Mouse (Mus musculus) liver, embryonic 15.5 days (tissue): ENCODE results near the gene Zfp618. TPM values are rescaled to one million over a fixed set of nuclear protein-coding genes. Genes with fewer than 3 reads are reported as not detected.
A peak's percentile ranks its signal among the peaks of the same experiment; 100 is the strongest.

Source experiments
- ATAC-seq: fragments of 200-750 bp; cut with Nextera tagmentation; 2 replicates; pipeline ENCODE4 v1.8.0; 2017; ENCODE audit warnings: moderate number of reproducible peaks, mild to moderate bottlenecking, moderate library complexity; ENCODE audit not compliant: insufficient read depth
- H3K27ac ChIP-seq: fragments of 300-500 bp; sonication (generic); replicated peaks from 2 replicates; pipeline ENCODE4 v1.5.1; 2015; ENCODE audit warnings: mild to moderate bottlenecking, inconsistent platforms
- H3K27me3 ChIP-seq: fragments of 300-500 bp; sonication (generic); 2 replicates; pipeline ENCODE4 v1.6.1; 2015; ENCODE audit warnings: mild to moderate bottlenecking, inconsistent platforms
- H3K36me3 ChIP-seq: fragments of 300-500 bp; sonication (generic); replicated peaks from 2 replicates; pipeline ENCODE4 v1.6.1; 2015; ENCODE audit warnings: moderate library complexity, mild to moderate bottlenecking, inconsistent platforms
- H3K4me1 ChIP-seq: fragments of 300-500 bp; sonication (generic); replicated peaks from 2 replicates; pipeline ENCODE4 v1.6.1; 2015; ENCODE audit warnings: inconsistent platforms
- H3K4me2 ChIP-seq: fragments of 300-500 bp; sonication (generic); 2 replicates; pipeline ENCODE4 v1.6.1; 2015; ENCODE audit warnings: moderate library complexity, mild to moderate bottlenecking, inconsistent platforms
- H3K4me3 ChIP-seq: fragments of 300-500 bp; sonication (generic); replicated peaks from 2 replicates; pipeline ENCODE4 v1.5.1; 2015; ENCODE audit warnings: mild to moderate bottlenecking, inconsistent platforms
- H3K9ac ChIP-seq: fragments of 300-500 bp; sonication (generic); 2 replicates; pipeline ENCODE4 v1.6.1; 2015; ENCODE audit warnings: moderate library complexity, mild to moderate bottlenecking, inconsistent platforms
- H3K9me3 ChIP-seq: fragments of 300-500 bp; sonication (generic); replicated peaks from 2 replicates; pipeline ENCODE4 v1.6.1; 2016; ENCODE audit warnings: inconsistent platforms
- WGBS: fragments of 180-500 bp; shearing (Covaris S2); methylation state at CpG from one replicate; pipeline ENCODE4 v1.1.7; 2015; ENCODE audit warnings: mixed read lengths; ENCODE audit not compliant: insufficient replicate concordance; 5-methylcytosine and 5-hydroxymethylcytosine counted together
- polyA plus RNA-seq: library from polyadenylated mRNA; unstranded; fragments of >200 nt; fragmentation: Nextera tagmentation; extraction: Ambion mirVana; gene quantifications from 2 replicates; pipeline ENCODE4 v1.2.1, GENCODE M21; 2015

The Zfp618 gene
- polyA plus RNA-seq, 1 experiment from 2014 or later = 4.3 TPM

GRCm38 (mm10) chr4:63010226-63010625, 44.9 kb downstream of the Zfp618 start:
- Histone ChIP-seq H3K36me3 (no peaks in the 10 kb centered on the region), H3K9me3 (no peaks in the 10 kb centered on the region), H3K4me3 (no peak overlapping the region), H3K4me1 (peaks cover 8% of the 10 kb centered on the region; the same call in 1 of the 2 replicates), H3K4me2 (no peak overlapping the region), H3K9ac (no peak overlapping the region), H3K27me3 (no peaks in the 10 kb centered on the region), H3K27ac (no peak overlapping the region)
- no peak for ATAC-seq
- WGBS = 63% methylated on average over 4 of the region's 4 CpGs

- Histone ChIP-seq H3K36me3 (no peaks in the 10 kb centered on the region), H3K27me3 (no peaks in the 10 kb centered on the region), H3K4me1 (peaks cover 10% of the 10 kb centered on the region; the same call in 1 of the 2 replicates), H3K4me3 (no peak overlapping the region), H3K27ac (no peak overlapping the region), H3K9me3 (no peaks in the 10 kb centered on the region), H3K9ac (no peak overlapping the region), H3K4me2 (no peak overlapping the region)
- no peak for ATAC-seq
- 70% methylated on average over 10 of the region's 10 CpGs for WGBS
Measured at GRCm38 (mm10) chr4:63018616-63019015, 53.2 kb downstream of the Zfp618 start.

- no peak overlapping the region for H3K4me2 ChIP-seq
- H3K9ac ChIP-seq = no peak overlapping the region
- no peak overlapping the region for H3K27ac ChIP-seq
- no peak overlapping the region for H3K4me3 ChIP-seq
- no peaks in the 10 kb centered on the region for H3K9me3 ChIP-seq
- no peaks in the 10 kb centered on the region for H3K36me3 ChIP-seq
- peaks cover 10% of the 10 kb centered on the region; the same call in 1 of the 2 replicates for H3K4me1 ChIP-seq
- 51% methylated on average over 4 of the region's 4 CpGs for WGBS
- ATAC-seq = peak; percentile 73
- no peaks in the 10 kb centered on the region for H3K27me3 ChIP-seq
Measured at GRCm38 (mm10) chr4:63019428-63019858, 54.1 kb downstream of the Zfp618 start.

GRCm38 (mm10) chr4:63021034-63021700, 55.8 kb downstream of the Zfp618 start:
- Histone ChIP-seq H3K4me1 (peaks cover 10% of the 10 kb centered on the region; the same call in 1 of the 2 replicates), H3K9me3 (no peaks in the 10 kb centered on the region), H3K4me2 (no peak overlapping the region), H3K4me3 (no peak overlapping the region), H3K36me3 (no peaks in the 10 kb centered on the region), H3K27me3 (no peaks in the 10 kb centered on the region), H3K9ac (no peak overlapping the region), H3K27ac (no peak overlapping the region)
- WGBS = 45% methylated on average over 6 of the region's 6 CpGs
- no peak for ATAC-seq

GRCm38 (mm10) chr4:63023465-63023864, 58.1 kb downstream of the Zfp618 start:
- Histone ChIP-seq H3K4me2 (no peak overlapping the region), H3K27ac (no peak overlapping the region), H3K4me3 (no peak overlapping the region), H3K36me3 (no peaks in the 10 kb centered on the region), H3K9me3 (no peaks in the 10 kb centered on the region), H3K9ac (no peak overlapping the region), H3K27me3 (no peaks in the 10 kb centered on the region), H3K4me1 (peaks cover 10% of the 10 kb centered on the region; the same call in 1 of the 2 replicates)
- ATAC-seq = no peak
- 65% methylated on average over 7 of the region's 7 CpGs for WGBS

- 73% methylated on average over 7 of the region's 7 CpGs for WGBS
- no peak overlapping the region for H3K27ac ChIP-seq
- no peaks in the 10 kb centered on the region for H3K9me3 ChIP-seq
- H3K4me1 ChIP-seq = 0 out of 2 replicates have a peak, but pooled peaks cover 7% of the 10 kb centered on the region
- no peak overlapping the region for H3K4me2 ChIP-seq
- ATAC-seq = no peak
- H3K36me3 ChIP-seq = no peaks in the 10 kb centered on the region
- H3K9ac ChIP-seq = no peak overlapping the region
- H3K4me3 ChIP-seq = no peak overlapping the region
- no peaks in the 10 kb centered on the region for H3K27me3 ChIP-seq
Measured at GRCm38 (mm10) chr4:63024098-63024497, 58.7 kb downstream of the Zfp618 start.

- no peak overlapping the region for H3K27ac ChIP-seq
- no peaks in the 10 kb centered on the region for H3K9me3 ChIP-seq
- no peak for ATAC-seq
- no peaks in the 10 kb centered on the region for H3K36me3 ChIP-seq
- H3K4me3 ChIP-seq = no peak overlapping the region
- 0 out of 2 replicates have a peak, but pooled peaks cover 4% of the 10 kb centered on the region for H3K4me1 ChIP-seq
- 45% methylated on average over 9 of the region's 9 CpGs for WGBS
- H3K4me2 ChIP-seq = no peak overlapping the region
- no peaks in the 10 kb centered on the region for H3K27me3 ChIP-seq
- no peak overlapping the region for H3K9ac ChIP-seq
Measured at GRCm38 (mm10) chr4:63024734-63025256, 59.4 kb downstream of the Zfp618 start.

- WGBS = 76% methylated on average over 9 of the region's 9 CpGs
- Histone ChIP-seq H3K9ac (no peak overlapping the region), H3K27ac (no peak overlapping the region), H3K4me1 (0 out of 2 replicates have a peak, but pooled peaks cover 4% of the 10 kb centered on the region), H3K9me3 (no peaks in the 10 kb centered on the region), H3K4me2 (no peak overlapping the region), H3K36me3 (no peaks in the 10 kb centered on the region), H3K27me3 (no peaks in the 10 kb centered on the region), H3K4me3 (no peak overlapping the region)
- no peak for ATAC-seq
Measured at GRCm38 (mm10) chr4:63025306-63025705, 59.9 kb downstream of the Zfp618 start.

- H3K4me2 ChIP-seq = no peak overlapping the region
- H3K36me3 ChIP-seq = no peaks in the 10 kb centered on the region
- H3K9ac ChIP-seq = no peak overlapping the region
- 0 out of 2 replicates have a peak, but pooled peaks cover under 1% of the 10 kb centered on the region for H3K4me1 ChIP-seq
- WGBS = 68% methylated on average over 3 of the region's 3 CpGs
- H3K27me3 ChIP-seq = no peaks in the 10 kb centered on the region
- no peak for ATAC-seq
- H3K27ac ChIP-seq = no peak overlapping the region
- H3K4me3 ChIP-seq = no peak overlapping the region
- H3K9me3 ChIP-seq = no peaks in the 10 kb centered on the region
Measured at GRCm38 (mm10) chr4:63026286-63026685, 60.9 kb downstream of the Zfp618 start.

- H3K27me3 ChIP-seq = no peaks in the 10 kb centered on the region
- H3K9me3 ChIP-seq = no peaks in the 10 kb centered on the region
- ATAC-seq = no peak
- no peak overlapping the region for H3K27ac ChIP-seq
- H3K36me3 ChIP-seq = no peaks in the 10 kb centered on the region
- H3K9ac ChIP-seq = no peak overlapping the region
- no peaks in the 10 kb centered on the region for H3K4me1 ChIP-seq
- no peak overlapping the region for H3K4me2 ChIP-seq
- H3K4me3 ChIP-seq = no peak overlapping the region
Measured at GRCm38 (mm10) chr4:63027451-63027850, 62.1 kb downstream of the Zfp618 start.

GRCm38 (mm10) chr4:63030157-63030556, 64.8 kb downstream of the Zfp618 start:
- no peak overlapping the region for H3K4me3 ChIP-seq
- H3K9ac ChIP-seq = no peak overlapping the region
- no peaks in the 10 kb centered on the region for H3K9me3 ChIP-seq
- H3K27ac ChIP-seq = no peak overlapping the region
- no peak overlapping the region for H3K4me2 ChIP-seq
- no peaks in the 10 kb centered on the region for H3K27me3 ChIP-seq
- H3K4me1 ChIP-seq = no peaks in the 10 kb centered on the region
- 65% methylated on average over 5 of the region's 5 CpGs for WGBS
- no peak for ATAC-seq
- no peaks in the 10 kb centered on the region for H3K36me3 ChIP-seq
